Mouse (Mus musculus): ENCODE measurements around the gene Prl8a1.

GRCm38 (mm10) chr13:27564506-27564905 lies 17.5 kb downstream of the Prl8a1 start, which contains the start of gene Prl8a9:
- TF ChIP-seq EP300 (IDR thresholded peaks at IDR 0.05; ENCODE audit: low read depth) (no peak), CTCF (IDR thresholded peaks at IDR 0.05; ENCODE audit: low read depth) (no peak)

Data from liver, embryonic 14.5 days (tissue).